Mouse (Mus musculus): ENCODE measurements around the gene Irgq. TPM values are rescaled to one million over a fixed set of nuclear protein-coding genes. Genes with fewer than 3 reads are reported as not detected.

Gene Irgq
- polyA plus RNA-seq, 1 experiment from 2014 or later = 14.9 TPM

- Histone ChIP-seq H3K4me3 (no peak overlapping the region), H3K27me3 (ENCODE audit: insufficient read depth, poor library complexity, severe bottlenecking) (peaks cover 28% of the 10 kb centered on the region), H3K27ac (no peak overlapping the region), H3K36me3 (peaks cover 38% of the 10 kb centered on the region), H3K9me3 (no peaks in the 10 kb centered on the region), H3K4me1 (replicated peaks) (peaks cover 11% of the 10 kb centered on the region)
- 51% methylated on average over 5 of the region's 5 CpGs for WGBS
- no peak for DNase-seq (ENCODE audit: low spot score)
Observed at GRCm38 (mm10) chr7:24538154-24538553, 7.7 kb downstream of the Irgq start.

DNA sequence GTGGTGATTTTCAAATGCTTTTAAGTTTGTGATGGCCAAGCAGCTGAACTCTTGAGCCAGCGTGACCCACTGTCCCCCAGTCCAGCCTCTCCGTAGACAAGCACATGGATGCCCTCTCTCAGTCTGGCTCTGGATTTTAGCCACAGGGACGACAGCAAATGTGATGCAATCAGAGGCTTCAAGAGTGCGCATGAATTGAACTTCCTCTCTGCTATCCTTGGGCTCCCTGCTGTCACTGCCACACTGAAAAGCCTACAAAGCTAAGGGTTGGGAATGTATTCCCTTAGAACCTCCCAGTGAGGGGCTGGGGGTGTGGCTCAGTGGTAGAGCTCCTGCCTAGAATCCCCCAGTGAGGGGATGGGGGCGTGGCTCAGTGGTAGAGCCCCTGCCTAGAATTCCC lies 8.2 kb downstream of the Irgq start:
- Histone ChIP-seq H3K36me3 (peaks cover 33% of the 10 kb centered on the region), H3K4me3 (no peak overlapping the region), H3K27me3 (ENCODE audit: insufficient read depth, poor library complexity, severe bottlenecking) (peaks cover 22% of the 10 kb centered on the region), H3K4me1 (replicated peaks) (peaks cover 6% of the 10 kb centered on the region), H3K9me3 (no peaks in the 10 kb centered on the region), H3K27ac (no peak overlapping the region)
- no peak for DNase-seq (ENCODE audit: low spot score)
- 82% methylated on average over 5 of the region's 5 CpGs for WGBS

- H3K36me3 ChIP-seq = peaks cover 23% of the 10 kb centered on the region
- 0 out of 2 replicates have a peak, but pooled peaks cover 3% of the 10 kb centered on the region for H3K9me3 ChIP-seq
- H3K4me3 ChIP-seq = no peak overlapping the region
- H3K27me3 ChIP-seq (ENCODE audit: insufficient read depth, poor library complexity, severe bottlenecking) = peaks cover 12% of the 10 kb centered on the region
- no peaks in the 10 kb centered on the region for H3K4me1 ChIP-seq (replicated peaks)
- WGBS = 92% methylated on average over 4 of the region's 4 CpGs
- H3K27ac ChIP-seq = no peak overlapping the region
- no peak for DNase-seq (ENCODE audit: low spot score)
Observed at GRCm38 (mm10) chr7:24539686-24540085, 9.2 kb downstream of the Irgq start.

DNA sequence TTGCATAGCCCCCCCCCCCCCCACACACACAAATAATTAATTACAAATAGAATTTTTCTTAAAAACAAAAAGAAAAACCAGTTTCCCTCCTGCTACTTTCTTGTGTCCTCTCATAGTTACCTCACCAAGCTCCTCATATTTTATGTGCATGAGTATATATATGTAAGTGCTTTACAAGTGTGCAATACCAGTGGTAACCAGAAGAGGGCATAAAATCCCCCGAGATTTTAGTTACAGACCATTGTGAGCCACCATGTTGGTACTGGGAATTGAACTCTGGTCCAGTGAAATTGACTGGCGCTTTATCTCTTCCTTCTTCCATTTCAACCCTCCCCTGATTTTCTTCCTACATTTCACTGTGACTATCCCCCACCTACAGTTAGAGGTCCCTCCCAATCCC lies 14.0 kb downstream of the Irgq start:
- H3K9me3 ChIP-seq = 0 out of 2 replicates have a peak, but pooled peaks cover 5% of the 10 kb centered on the region
- DNase-seq (ENCODE audit: low spot score) = no peak
- WGBS = 87% methylated on average over 2 of the region's 2 CpGs

DNA sequence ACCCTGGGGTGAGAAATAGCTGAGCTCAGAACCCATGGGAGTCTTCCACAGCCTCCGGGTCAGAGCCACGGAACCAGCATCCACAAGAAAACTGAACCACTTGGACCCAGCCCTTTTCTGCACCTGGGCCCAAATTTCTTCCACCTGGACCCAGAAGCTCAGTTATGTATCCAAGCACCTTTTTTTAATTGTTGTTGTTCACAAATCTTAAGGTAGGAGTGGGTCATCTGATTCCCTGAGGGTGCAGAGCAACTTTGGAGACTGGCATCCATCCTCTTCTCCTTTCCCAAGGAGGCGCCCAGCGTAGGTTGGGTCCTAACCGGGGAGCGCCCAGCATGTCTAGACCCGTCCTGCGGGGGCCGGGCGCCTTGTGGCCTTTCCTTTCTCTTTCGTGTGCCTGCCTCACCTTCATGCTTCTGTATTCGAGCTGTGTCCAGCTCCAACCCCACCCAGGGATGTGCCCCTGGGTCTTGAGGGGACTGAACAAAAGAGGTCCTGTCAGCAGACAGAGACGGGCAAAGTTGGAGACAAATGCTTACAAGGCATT lies 15.7 kb downstream of the Irgq start, which contains the start of the genes Pinlyp and Xrcc1:
TSS of gene Pinlyp (minus strand) at position 51 of the 547 bp plus-strand sequence.
TSS of gene Xrcc1 (plus strand) at position 222 of the 547 bp plus-strand sequence.
- H3K27ac ChIP-seq = peak within 1 kb of the TSS; percentile 93
- WGBS = 35% methylated on average over 13 of the region's 13 CpGs
- peak within 1 kb of the TSS; percentile 88 for H3K4me3 ChIP-seq
- H3K36me3 ChIP-seq = peaks cover 33% of the 10 kb centered on the region
- H3K27me3 ChIP-seq (ENCODE audit: insufficient read depth, poor library complexity, severe bottlenecking) = no peaks in the 10 kb centered on the region
- H3K4me1 ChIP-seq (replicated peaks) = peaks cover 21% of the 10 kb centered on the region
- no peak for DNase-seq (ENCODE audit: low spot score)
- H3K9me3 ChIP-seq = 0 out of 2 replicates have a peak, but pooled peaks cover 5% of the 10 kb centered on the region

More for the DNA sequence above, 14.0 kb downstream of the Irgq start:
- H3K27ac ChIP-seq = no peak overlapping the region
- H3K27me3 ChIP-seq (ENCODE audit: insufficient read depth, poor library complexity, severe bottlenecking) = no peaks in the 10 kb centered on the region
- peaks cover 16% of the 10 kb centered on the region for H3K36me3 ChIP-seq
- no peak overlapping the region for H3K4me3 ChIP-seq
- peaks cover 21% of the 10 kb centered on the region for H3K4me1 ChIP-seq (replicated peaks)

DNA sequence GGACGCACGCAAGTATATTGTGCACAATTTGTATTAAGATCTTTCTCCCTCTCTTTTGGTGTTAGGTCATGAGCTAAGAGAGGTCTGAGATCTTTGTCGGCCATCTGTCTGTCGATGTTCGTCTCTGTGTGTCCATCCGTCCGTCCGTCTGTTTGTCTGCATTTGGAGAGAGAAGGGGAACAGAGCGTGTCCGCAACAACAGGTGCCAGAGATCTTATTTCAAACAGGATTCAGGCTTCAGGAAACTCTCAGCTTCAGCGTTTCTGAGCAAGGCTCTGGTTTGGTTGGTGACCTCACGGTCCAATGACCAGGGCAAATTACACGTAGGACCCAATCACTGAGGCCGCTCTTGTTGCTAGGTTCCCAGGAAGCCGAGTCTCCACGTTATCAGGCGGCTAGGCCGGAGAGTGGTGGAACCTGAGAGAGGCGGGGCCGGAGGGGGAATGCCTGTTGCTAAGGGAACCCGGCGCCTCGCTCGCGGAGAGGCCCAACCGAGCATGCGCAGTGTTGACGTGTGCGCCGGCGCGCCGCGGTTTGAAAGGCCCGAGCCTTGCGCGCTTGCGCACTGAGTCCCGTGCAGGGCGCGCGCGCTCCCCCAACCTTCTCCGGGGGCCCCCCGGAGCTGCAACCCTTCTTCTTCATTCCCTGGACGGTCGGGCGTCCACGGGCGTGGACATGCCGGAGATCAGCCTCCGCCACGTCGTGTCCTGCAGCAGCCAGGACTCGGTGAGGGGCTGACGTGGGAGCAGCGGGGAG lies 16.3 kb downstream of the Irgq start:
- no peaks in the 10 kb centered on the region for H3K27me3 ChIP-seq (ENCODE audit: insufficient read depth, poor library complexity, severe bottlenecking)
- H3K27ac ChIP-seq = peak overlapping the region; percentile 93
- peak; percentile 99 for DNase-seq (ENCODE audit: low spot score)
- H3K4me3 ChIP-seq = peak overlapping the region; percentile 88
- peaks cover 39% of the 10 kb centered on the region for H3K36me3 ChIP-seq
- H3K9me3 ChIP-seq = 0 out of 2 replicates have a peak, but pooled peaks cover 5% of the 10 kb centered on the region
- peaks cover 21% of the 10 kb centered on the region for H3K4me1 ChIP-seq (replicated peaks)
- WGBS = under 1% methylated on average over 57 of the region's 57 CpGs

- Histone ChIP-seq H3K4me3 (peak overlapping the region; percentile 88), H3K4me1 (replicated peaks) (peaks cover 21% of the 10 kb centered on the region), H3K27me3 (ENCODE audit: insufficient read depth, poor library complexity, severe bottlenecking) (no peaks in the 10 kb centered on the region), H3K27ac (peak overlapping the region; percentile 93), H3K9me3 (0 out of 2 replicates have a peak, but pooled peaks cover 5% of the 10 kb centered on the region), H3K36me3 (peaks cover 47% of the 10 kb centered on the region)
- DNase-seq (ENCODE audit: low spot score) = no peak
- 33% methylated on average over 13 of the region's 13 CpGs for WGBS
Observed at GRCm38 (mm10) chr7:24547534-24548036, 17.1 kb downstream of the Irgq start.

- no peak overlapping the region for H3K4me3 ChIP-seq
- 93% methylated on average over 12 of the region's 12 CpGs for WGBS
- no peak overlapping the region for H3K27ac ChIP-seq
- H3K4me1 ChIP-seq (replicated peaks) = peaks cover 11% of the 10 kb centered on the region
- H3K36me3 ChIP-seq = peaks cover 88% of the 10 kb centered on the region
- H3K27me3 ChIP-seq (ENCODE audit: insufficient read depth, poor library complexity, severe bottlenecking) = no peaks in the 10 kb centered on the region
- no peaks in the 10 kb centered on the region for H3K9me3 ChIP-seq
- DNase-seq (ENCODE audit: low spot score) = no peak
Observed at GRCm38 (mm10) chr7:24551985-24552759, 21.7 kb downstream of the Irgq start.

GRCm38 (mm10) chr7:24555786-24556185 lies 25.3 kb downstream of the Irgq start:
- Histone ChIP-seq H3K9me3 (no peaks in the 10 kb centered on the region), H3K4me1 (replicated peaks) (no peaks in the 10 kb centered on the region), H3K27me3 (ENCODE audit: insufficient read depth, poor library complexity, severe bottlenecking) (no peaks in the 10 kb centered on the region), H3K27ac (no peak overlapping the region), H3K4me3 (no peak overlapping the region), H3K36me3 (peaks cover 92% of the 10 kb centered on the region)
- no peak for DNase-seq (ENCODE audit: low spot score)
- WGBS = 91% methylated on average over 10 of the region's 10 CpGs

DNA sequence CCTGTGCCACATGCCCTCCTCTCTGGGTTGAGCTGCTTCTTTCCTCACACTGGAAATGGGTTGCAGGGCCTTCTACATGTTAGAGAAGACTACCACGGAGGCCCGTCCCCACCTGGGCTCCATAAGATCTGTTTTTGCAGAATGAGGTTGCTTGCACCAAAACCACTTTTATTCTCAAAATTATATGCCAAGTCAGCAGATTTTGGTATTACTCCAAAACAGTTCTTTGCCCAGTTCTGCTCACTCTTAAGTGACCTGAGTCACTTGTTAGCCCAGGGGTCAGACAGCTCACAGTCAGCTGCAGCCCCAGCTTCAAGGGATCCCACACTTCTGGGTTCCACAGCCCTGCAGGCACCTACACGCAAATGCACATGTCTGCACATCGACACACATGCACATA lies 31.0 kb downstream of the Irgq start:
- no peak overlapping the region for H3K27ac ChIP-seq
- H3K36me3 ChIP-seq = peaks cover 94% of the 10 kb centered on the region
- 96% methylated on average over 4 of the region's 4 CpGs for WGBS
- H3K4me3 ChIP-seq = no peak overlapping the region
- no peaks in the 10 kb centered on the region for H3K27me3 ChIP-seq (ENCODE audit: insufficient read depth, poor library complexity, severe bottlenecking)
- H3K9me3 ChIP-seq = no peaks in the 10 kb centered on the region
- DNase-seq (ENCODE audit: low spot score) = no peak
- no peaks in the 10 kb centered on the region for H3K4me1 ChIP-seq (replicated peaks)

DNA sequence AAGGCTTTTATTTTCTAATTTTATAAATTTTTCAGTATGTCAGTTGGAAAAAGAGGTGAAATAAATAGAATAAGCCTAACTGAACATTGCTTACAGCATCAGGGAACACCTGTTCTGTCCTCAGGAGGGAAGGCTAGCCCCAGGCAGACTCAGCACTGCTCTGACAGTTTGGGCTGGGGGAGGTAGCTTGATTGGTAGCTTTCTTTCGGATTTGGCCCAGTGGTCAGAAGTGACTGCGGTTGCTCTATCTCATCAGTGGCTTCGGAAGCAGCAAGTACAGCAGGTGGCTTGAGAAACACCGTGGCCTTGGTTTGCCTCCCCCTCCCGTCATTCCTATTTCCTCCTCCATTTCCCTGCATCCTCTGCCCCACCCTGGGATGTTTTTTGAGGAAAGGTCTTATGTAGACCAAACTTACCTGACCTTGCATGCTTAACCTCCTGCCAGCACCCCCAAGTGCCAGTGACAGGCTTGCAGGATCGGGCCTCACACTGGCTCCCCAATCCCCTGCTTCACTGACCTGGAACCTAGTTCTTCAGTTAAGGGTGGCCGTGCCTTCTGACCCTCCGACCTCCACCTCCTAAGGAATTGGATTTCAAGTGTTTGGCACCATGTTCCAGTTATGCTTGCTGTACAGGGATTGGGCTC lies 32.8 kb downstream of the Irgq start:
- Histone ChIP-seq H3K4me3 (no peak overlapping the region), H3K9me3 (no peaks in the 10 kb centered on the region), H3K36me3 (peaks cover 99% of the 10 kb centered on the region), H3K27me3 (ENCODE audit: insufficient read depth, poor library complexity, severe bottlenecking) (no peaks in the 10 kb centered on the region), H3K27ac (no peak overlapping the region), H3K4me1 (replicated peaks) (no peaks in the 10 kb centered on the region)
- WGBS = 89% methylated on average over 8 of the region's 8 CpGs
- no peak for DNase-seq (ENCODE audit: low spot score)

DNA sequence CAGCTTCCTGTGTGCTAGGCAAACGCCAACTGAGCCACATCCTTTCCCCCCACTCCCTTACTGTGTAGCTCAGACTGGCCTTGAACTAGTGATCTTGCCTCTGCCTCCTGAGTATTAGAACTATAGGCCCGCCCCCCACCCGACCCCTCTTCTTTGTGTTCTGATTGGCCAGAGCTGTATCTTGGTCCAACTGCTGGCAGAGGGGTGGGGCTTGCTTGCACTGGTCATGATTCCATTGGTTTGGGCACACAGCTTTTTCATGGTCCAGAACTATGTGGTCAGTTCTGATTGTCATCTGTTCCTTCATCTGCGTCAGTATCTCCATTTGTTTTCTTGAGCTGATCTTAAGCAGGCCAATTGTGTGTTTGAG lies 33.3 kb downstream of the Irgq start:
- H3K27me3 ChIP-seq (ENCODE audit: insufficient read depth, poor library complexity, severe bottlenecking) = no peaks in the 10 kb centered on the region
- no peaks in the 10 kb centered on the region for H3K9me3 ChIP-seq
- no peak overlapping the region for H3K4me3 ChIP-seq
- peaks cover 99% of the 10 kb centered on the region for H3K36me3 ChIP-seq
- H3K27ac ChIP-seq = no peak overlapping the region
- DNase-seq (ENCODE audit: low spot score) = no peak
- WGBS = 85% methylated on average over 4 of the region's 4 CpGs
- no peaks in the 10 kb centered on the region for H3K4me1 ChIP-seq (replicated peaks)

Measured in hindbrain, embryonic 10.5 days (tissue).